Mouse (Mus musculus) liver, postnatal 0 days (tissue): ENCODE measurements around the gene Thoc2.

Experiments
- CTCF ChIP-seq: sonication (generic); IDR thresholded peaks from 2 replicates; pipeline ENCODE4 v1.5.1; 2016; ENCODE audit warnings: antibody characterized with exemption, low read depth
- EP300 ChIP-seq: IDR thresholded peaks from 2 replicates; pipeline ENCODE4 v1.6.1; 2016; ENCODE audit warnings: antibody characterized with exemption, low read depth, mild to moderate bottlenecking

DNA sequence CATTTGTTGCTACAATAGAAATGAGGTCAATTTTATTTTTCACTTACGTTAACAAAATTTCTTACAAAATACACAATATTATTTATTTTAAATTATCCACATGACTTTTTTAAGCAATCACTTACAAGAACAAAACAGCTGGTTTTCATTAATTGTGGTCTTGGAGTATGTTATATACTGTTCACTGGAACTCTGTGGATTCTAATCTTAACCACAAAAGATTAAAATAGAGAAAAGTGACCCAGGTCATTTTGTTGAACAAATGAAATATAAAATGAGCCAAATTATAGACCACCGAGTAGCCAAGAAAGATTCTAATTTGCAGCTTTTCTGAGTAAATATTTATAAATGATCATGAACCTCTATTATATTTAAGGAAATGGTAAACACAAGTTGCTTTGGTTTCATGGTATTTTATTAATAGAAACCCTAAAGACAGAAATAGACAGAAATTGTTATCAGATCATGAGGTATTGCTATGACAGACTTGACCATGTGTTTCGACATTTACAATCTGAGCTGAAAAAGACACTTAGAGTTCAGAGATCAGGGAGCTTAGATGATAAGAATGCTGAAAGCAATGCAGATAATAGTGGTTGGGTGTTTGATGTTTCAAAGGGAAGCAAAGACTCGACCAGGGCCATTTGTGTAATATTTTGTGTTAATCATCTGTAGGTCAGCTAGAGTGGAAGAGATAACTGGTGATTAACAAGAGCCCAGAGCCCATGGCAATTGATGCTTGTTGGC is 35.5 kb downstream of the Thoc2 start:
- no peak for TF ChIP-seq CTCF
- TF ChIP-seq EP300 = no peak
